Mouse (Mus musculus) hindbrain, embryonic 12.5 days (tissue): ENCODE measurements around the gene Vmn1r222. TPM values are rescaled to one million over a fixed set of nuclear protein-coding genes. Genes with fewer than 3 reads are reported as not detected.
A peak's percentile ranks its signal among the peaks of the same experiment; 100 is the strongest.
"Not testable (repeated sequence)": the region's sequence is repeated elsewhere in the genome, so short reads cannot be mapped to it uniquely, and the experiment has no call there.

Source experiments
- ATAC-seq: fragments of 200-750 bp; cut with Nextera tagmentation; 2 replicates; pipeline ENCODE4 v1.8.0; 2017; ENCODE audit warnings: moderate TSS enrichment; ENCODE audit not compliant: low FRiP score
- H3K27ac ChIP-seq: fragments of 300-500 bp; sonication (generic); 2 replicates; pipeline ENCODE4 v1.5.1; 2016; ENCODE audit warnings: mild to moderate bottlenecking
- H3K27me3 ChIP-seq: fragments of 300-500 bp; sonication (generic); 2 replicates; pipeline ENCODE4 v1.6.1; 2016; ENCODE audit warnings: mild to moderate bottlenecking
- H3K36me3 ChIP-seq: fragments of 300-500 bp; sonication (generic); 2 replicates; pipeline ENCODE4 v1.6.1; 2016; ENCODE audit warnings: mild to moderate bottlenecking
- H3K4me1 ChIP-seq: fragments of 300-500 bp; sonication (generic); 2 replicates; pipeline ENCODE4 v1.6.1; 2016
- H3K4me2 ChIP-seq: fragments of 300-500 bp; sonication (generic); replicated peaks from 2 replicates; pipeline ENCODE4 v1.6.1; 2016; ENCODE audit warnings: mild to moderate bottlenecking
- H3K4me3 ChIP-seq: fragments of 300-500 bp; sonication (generic); 2 replicates; pipeline ENCODE4 v1.5.1; 2016; ENCODE audit warnings: mild to moderate bottlenecking
- H3K9ac ChIP-seq: fragments of 300-500 bp; sonication (generic); 2 replicates; pipeline ENCODE4 v1.6.1; 2016; ENCODE audit warnings: mild to moderate bottlenecking, moderate library complexity
- H3K9me3 ChIP-seq: fragments of 300-500 bp; sonication (generic); replicated peaks from 2 replicates; pipeline ENCODE4 v1.6.1; 2016; ENCODE audit warnings: mild to moderate bottlenecking
- WGBS: fragments of 180-500 bp; shearing (Covaris S2); methylation state at CpG from one replicate; pipeline ENCODE4 v1.1.7; 2016; 5-methylcytosine and 5-hydroxymethylcytosine counted together
- polyA plus RNA-seq: library from polyadenylated mRNA; unstranded; fragments of >200 nt; fragmentation: Nextera tagmentation; extraction: Ambion mirVana; gene quantifications from 2 replicates; pipeline ENCODE4 v1.2.1, GENCODE M21; 2016

The Vmn1r222 gene
- polyA plus RNA-seq = not detected in 2 replicates

- not testable (repeated sequence) for H3K9me3 ChIP-seq, H3K27me3 ChIP-seq, H3K27ac ChIP-seq, ATAC-seq, H3K9ac ChIP-seq, H3K4me3 ChIP-seq, H3K4me1 ChIP-seq, H3K36me3 ChIP-seq, H3K4me2 ChIP-seq
Observed at GRCm38 (mm10) chr13:23235847-23236246, at the start of gene Vmn1r222. Gene Vmn1r222, minus strand, starts transcription at chr13:23235947.

GRCm38 (mm10) chr13:23285191-23285920 is 49.6 kb upstream of the Vmn1r222 start:
- 0 out of 2 replicates have a peak overlapping the region, but pooled peaks have one; percentile 41 for H3K9ac ChIP-seq

GRCm38 (mm10) chr13:23279992-23280391 is 44.2 kb upstream of the Vmn1r222 start:
- Histone ChIP-seq H3K36me3 (no peaks in the 10 kb centered on the region), H3K4me1 (no peaks in the 10 kb centered on the region), H3K9ac (no peak overlapping the region), H3K27ac (no peak overlapping the region), H3K27me3 (peaks cover 10% of the 10 kb centered on the region), H3K4me2 (no peak overlapping the region), H3K9me3 (no peaks in the 10 kb centered on the region), H3K4me3 (no peak overlapping the region)
- 90% methylated on average over 3 of the region's 3 CpGs for WGBS
- ATAC-seq = no peak

More at GRCm38 (mm10) chr13:23285191-23285920, 49.6 kb upstream of the Vmn1r222 start:
- H3K4me2 ChIP-seq = peak overlapping the region; percentile 74
- no peaks in the 10 kb centered on the region for H3K9me3 ChIP-seq
- no peak overlapping the region for H3K27ac ChIP-seq
- ATAC-seq = peak; percentile 64; the same call in 1 of the 2 replicates
- H3K4me3 ChIP-seq = peak overlapping the region; percentile 40
- WGBS = 1% methylated on average over 22 of the region's 22 CpGs
- peaks cover 11% of the 10 kb centered on the region for H3K4me1 ChIP-seq
- no peaks in the 10 kb centered on the region for H3K36me3 ChIP-seq
- H3K27me3 ChIP-seq = peaks cover 53% of the 10 kb centered on the region

GRCm38 (mm10) chr13:23279576-23279975 is 43.8 kb upstream of the Vmn1r222 start:
- WGBS = 95% methylated on average over 4 of the region's 4 CpGs
- no peak overlapping the region for H3K4me3 ChIP-seq
- no peak overlapping the region for H3K27ac ChIP-seq
- no peaks in the 10 kb centered on the region for H3K9me3 ChIP-seq
- H3K4me2 ChIP-seq = no peak overlapping the region
- no peak for ATAC-seq
- no peaks in the 10 kb centered on the region for H3K4me1 ChIP-seq
- no peaks in the 10 kb centered on the region for H3K36me3 ChIP-seq
- H3K27me3 ChIP-seq = peaks cover 6% of the 10 kb centered on the region
- H3K9ac ChIP-seq = no peak overlapping the region

GRCm38 (mm10) chr13:23270321-23271101 is 34.8 kb upstream of the Vmn1r222 start:
- H3K4me2 ChIP-seq = peak overlapping the region; percentile 49
- peaks cover 2% of the 10 kb centered on the region; the same call in 1 of the 2 replicates for H3K4me1 ChIP-seq
- peak overlapping the region; percentile 23; the same call in 1 of the 2 replicates for H3K9ac ChIP-seq
- H3K27ac ChIP-seq = no peak overlapping the region
- peak; percentile 93 for ATAC-seq
- peak overlapping the region; percentile 32 for H3K4me3 ChIP-seq
- WGBS = 2% methylated on average over 34 of the region's 34 CpGs
- no peaks in the 10 kb centered on the region for H3K36me3 ChIP-seq
- H3K27me3 ChIP-seq = no peaks in the 10 kb centered on the region; the same call in 1 of the 2 replicates
- no peaks in the 10 kb centered on the region for H3K9me3 ChIP-seq

- H3K9ac ChIP-seq = no peak overlapping the region
- WGBS = 33% methylated on average over 11 of the region's 11 CpGs
- no peak for ATAC-seq
Observed at GRCm38 (mm10) chr13:23269681-23270080, 33.9 kb upstream of the Vmn1r222 start.

GRCm38 (mm10) chr13:23269127-23269526 is 33.4 kb upstream of the Vmn1r222 start:
- ATAC-seq, H3K36me3 ChIP-seq, H3K4me3 ChIP-seq, H3K4me1 ChIP-seq, H3K27me3 ChIP-seq, H3K4me2 ChIP-seq, H3K27ac ChIP-seq, H3K9me3 ChIP-seq, H3K9ac ChIP-seq: not testable (repeated sequence)
- WGBS = 52% methylated on average over 4 of the region's 4 CpGs

More at GRCm38 (mm10) chr13:23269681-23270080, 33.9 kb upstream of the Vmn1r222 start:
- Histone ChIP-seq H3K9me3 (no peaks in the 10 kb centered on the region), H3K4me1 (peaks cover 2% of the 10 kb centered on the region; the same call in 1 of the 2 replicates), H3K27ac (no peak overlapping the region), H3K36me3 (no peaks in the 10 kb centered on the region), H3K27me3 (no peaks in the 10 kb centered on the region; the same call in 1 of the 2 replicates), H3K4me2 (peak overlapping the region; percentile 49), H3K4me3 (peak overlapping the region; percentile 32)

- not testable (repeated sequence) for H3K27ac ChIP-seq, ATAC-seq, H3K9me3 ChIP-seq, H3K36me3 ChIP-seq, H3K9ac ChIP-seq, H3K27me3 ChIP-seq, H3K4me2 ChIP-seq, H3K4me3 ChIP-seq, H3K4me1 ChIP-seq
- 88% methylated on average over 3 of the region's 3 CpGs for WGBS
Observed at GRCm38 (mm10) chr13:23268606-23269005, 32.9 kb upstream of the Vmn1r222 start.

- ATAC-seq = no peak
- Histone ChIP-seq H3K27ac (no peak overlapping the region), H3K4me2 (no peak overlapping the region), H3K9me3 (peaks cover 3% of the 10 kb centered on the region; the same call in 1 of the 2 replicates), H3K4me1 (no peaks in the 10 kb centered on the region), H3K4me3 (no peak overlapping the region), H3K36me3 (no peaks in the 10 kb centered on the region), H3K27me3 (no peaks in the 10 kb centered on the region), H3K9ac (no peak overlapping the region)
- WGBS = 91% methylated on average over 2 of the region's 2 CpGs
Observed at GRCm38 (mm10) chr13:23258546-23259048, 22.9 kb upstream of the Vmn1r222 start.

- not testable (repeated sequence) for H3K4me3 ChIP-seq, H3K36me3 ChIP-seq, H3K9me3 ChIP-seq, ATAC-seq, H3K4me1 ChIP-seq, H3K27ac ChIP-seq, H3K4me2 ChIP-seq, H3K9ac ChIP-seq, H3K27me3 ChIP-seq
- 86% methylated on average over 1 of the region's 1 CpGs for WGBS
Observed at GRCm38 (mm10) chr13:23246834-23247233, 11.1 kb upstream of the Vmn1r222 start, which contains the start of gene Vmn1r223. Gene Vmn1r223, plus strand, starts transcription at chr13:23247134.

- 94% methylated on average over 2 of the region's 2 CpGs for WGBS
- not testable (repeated sequence) for H3K9me3 ChIP-seq, H3K27ac ChIP-seq, H3K27me3 ChIP-seq, H3K36me3 ChIP-seq, H3K4me3 ChIP-seq, H3K4me2 ChIP-seq, H3K9ac ChIP-seq, H3K4me1 ChIP-seq, ATAC-seq
Observed at GRCm38 (mm10) chr13:23213827-23214226, 21.9 kb downstream of the Vmn1r222 start, which contains the start of gene Vmn1r221. Gene Vmn1r221, plus strand, starts transcription at chr13:23214127.

GRCm38 (mm10) chr13:23203885-23204284 is 31.9 kb downstream of the Vmn1r222 start:
- not testable (repeated sequence) for H3K9ac ChIP-seq, H3K27ac ChIP-seq, H3K36me3 ChIP-seq, H3K4me1 ChIP-seq, H3K4me2 ChIP-seq, H3K27me3 ChIP-seq, ATAC-seq, H3K4me3 ChIP-seq, H3K9me3 ChIP-seq
- 82% methylated on average over 1 of the region's 1 CpGs for WGBS
